Mouse (Mus musculus): ENCODE measurements around the gene Katnal1. TPM values are rescaled to one million over a fixed set of nuclear protein-coding genes. Genes with fewer than 3 reads are reported as not detected.

Gene Katnal1
- 1 to 10 TPM; 5.1 to 6.2 TPM for polyA plus RNA-seq (2017; shearing (Covaris generic))

DNA sequence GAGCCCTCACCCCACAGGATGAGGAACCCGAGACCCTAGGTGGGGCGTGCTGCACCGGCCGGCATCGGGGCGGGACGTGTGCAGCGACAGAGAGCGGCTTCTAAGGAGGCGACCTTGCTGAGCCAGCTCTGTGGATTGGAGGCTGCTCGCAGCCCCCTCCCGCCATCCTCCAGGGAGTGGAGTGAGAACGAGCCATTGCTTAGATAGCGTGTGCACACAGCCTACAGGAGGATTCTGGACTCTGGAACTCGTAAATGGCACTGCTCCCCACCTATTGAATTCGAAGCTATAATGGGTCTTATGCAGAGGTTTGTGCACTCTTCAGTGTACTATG is at the start of gene Katnal1:
TSS of gene Katnal1 (minus strand) at position 205 of the 334 bp plus-strand sequence.

Other genes starting within 250 kb of the Katnal1 start
- gene Gm42791, start 65.8 kb upstream of the Katnal1 start, polyA plus RNA-seq (2017; shearing (Covaris generic)), result not detected